Comparison of ENCODE assay signal across 10 mouse cellular contexts in the genomic region with DNA sequence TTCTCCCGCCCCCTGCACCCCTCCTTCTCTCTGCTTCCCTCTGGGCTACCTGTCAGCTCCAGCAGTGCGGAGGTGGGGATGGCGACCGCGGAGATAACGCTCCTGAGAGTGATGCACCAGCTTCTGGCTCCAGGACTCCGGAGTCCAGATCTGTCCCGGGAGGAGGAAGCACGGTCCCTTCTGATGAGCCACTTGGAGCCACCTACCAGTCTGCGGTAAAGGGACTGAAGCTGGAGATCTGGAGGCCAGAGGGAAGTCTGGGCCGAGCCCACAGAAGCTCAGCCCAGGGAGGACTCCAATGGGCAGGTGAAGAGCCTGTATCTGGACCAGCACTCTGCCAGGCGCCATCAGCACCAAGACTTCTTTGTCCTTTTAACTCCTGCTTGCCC. TPM values are rescaled to one million over a fixed set of nuclear protein-coding genes. Genes with fewer than 3 reads are reported as not detected.
DNase-seq lines count a peak whose midpoint lies in the region; ATAC-seq and TF ChIP-seq lines count a peak whose summit lies in the region.
"Had no signal": no experiment of that assay in that cellular context is flagged by ENCODE, and none has a peak within 500 bp of the region (broad histone marks: within the 10 kb centered on the region; RNA-seq: fewer than 3 reads in every experiment).

Gene Ecel1, minus strand, starts transcription at position 323 of the 389 bp plus-strand sequence.

- H3K4me3 ChIP-seq in kidney, embryonic 16.5 days (ENCODE audit: low read length) = peak within 1 kb of the TSS; percentile 45
- peak within 1 kb of the TSS; percentile 56 for H3K4me3 ChIP-seq in hindbrain, embryonic 10.5 days
- H3K4me3 ChIP-seq in midbrain, embryonic 13.5 days (replicated peaks) = peak within 1 kb of the TSS; percentile 45
- H3K4me3 ChIP-seq: megakaryocyte, embryonic 14.5 days had no signal

- DNase-seq in kidney, postnatal 14 days = no peak
- no peak for DNase-seq in brain, embryonic 14.5 days (ENCODE audit: low read depth)
- peak; percentile 23 for DNase-seq in hindbrain, embryonic 10.5 days (ENCODE audit: low spot score)
- DNase-seq in Muller cell, postnatal 12 days (ENCODE audit: inconsistent ontology term) = no peak
- DNase-seq in layer of hippocampus, adult 11-12 months (ENCODE audit: low spot score) = no peak
- DNase-seq: kidney, adult 11 months had no signal

- TF ChIP-seq POLR2A in brain, embryonic 14.5 days (IDR thresholded peaks at IDR 0.05; ENCODE audit: borderline replicate concordance, extremely low read depth, insufficient read depth, insufficient read length, poor library complexity, severe bottlenecking) = no peak

- H3K9ac ChIP-seq in kidney, embryonic 16.5 days (replicated peaks; ENCODE audit: low read length) = no peak within 1 kb of the TSS; the same call in 1 of the 2 replicates
- H3K9ac ChIP-seq in midbrain, embryonic 13.5 days (replicated peaks) = peak within 1 kb of the TSS; percentile 66

- H3K27me3 ChIP-seq in kidney, embryonic 16.5 days (ENCODE audit: insufficient read depth, low read length) = peaks cover 87% of the 10 kb centered on the region
- peaks cover 97% of the 10 kb centered on the region for H3K27me3 ChIP-seq in hindbrain, embryonic 10.5 days (ENCODE audit: insufficient read depth, poor library complexity, severe bottlenecking)
- H3K27me3 ChIP-seq in midbrain, embryonic 13.5 days = peaks cover 83% of the 10 kb centered on the region

- peaks cover 21% of the 10 kb centered on the region for H3K4me1 ChIP-seq in kidney, embryonic 16.5 days (ENCODE audit: insufficient read depth, low read length)
- peaks cover 42% of the 10 kb centered on the region for H3K4me1 ChIP-seq in hindbrain, embryonic 10.5 days (replicated peaks)
- H3K4me1 ChIP-seq in midbrain, embryonic 13.5 days (replicated peaks) = peaks cover 28% of the 10 kb centered on the region

- ATAC-seq in kidney, embryonic 16.5 days (ENCODE audit: low FRiP score, low TSS enrichment) = no peak
- peak; percentile 10; the same call in 1 of the 2 replicates for ATAC-seq in midbrain, embryonic 13.5 days
- ATAC-seq in monocyte, adult 5-6 weeks (replicated peaks; ENCODE audit: insufficient number of reproducible peaks, low FRiP score, low TSS enrichment, poor library complexity, severe bottlenecking) = no peak

- WGBS in kidney, embryonic 16.5 days = 1% methylated on average over 11 of the region's 12 CpGs
- WGBS in hindbrain, embryonic 10.5 days = under 1% methylated on average over 12 of the region's 12 CpGs
- 4% methylated on average over 12 of the region's 12 CpGs for WGBS in midbrain, embryonic 13.5 days

- H3K9me3 ChIP-seq in kidney, embryonic 16.5 days (ENCODE audit: low read length) = no peaks in the 10 kb centered on the region
- H3K9me3 ChIP-seq in hindbrain, embryonic 10.5 days = no peaks in the 10 kb centered on the region
- H3K9me3 ChIP-seq in midbrain, embryonic 13.5 days = no peaks in the 10 kb centered on the region
- H3K9me3 ChIP-seq: megakaryocyte, embryonic 14.5 days had no signal

- no peak for TF ChIP-seq CTCF in brain, embryonic 14.5 days (IDR thresholded peaks at IDR 0.05; ENCODE audit: borderline replicate concordance, extremely low read depth, insufficient read depth, insufficient read length)

- peak within 1 kb of the TSS; percentile 62 for H3K4me2 ChIP-seq in kidney, embryonic 16.5 days (replicated peaks; ENCODE audit: low read depth, low read length)
- peak within 1 kb of the TSS; percentile 66 for H3K4me2 ChIP-seq in midbrain, embryonic 13.5 days (replicated peaks)

- no peak within 1 kb of the TSS for H3K27ac ChIP-seq in kidney, embryonic 16.5 days (ENCODE audit: low read length)
- H3K27ac ChIP-seq in hindbrain, embryonic 10.5 days = peak within 1 kb of the TSS; percentile 77
- H3K27ac ChIP-seq in midbrain, embryonic 13.5 days = no peak within 1 kb of the TSS

- no peaks in the 10 kb centered on the region for H3K36me3 ChIP-seq in kidney, embryonic 16.5 days (ENCODE audit: insufficient read depth, low read length)
- H3K36me3 ChIP-seq in hindbrain, embryonic 10.5 days = no peaks in the 10 kb centered on the region
- H3K36me3 ChIP-seq in midbrain, embryonic 13.5 days = no peaks in the 10 kb centered on the region

RNA-seq across cellular contexts. Expression of gene Ecel1, which starts in this region (rescaled TPM):
- 0.94 and 1.1 TPM in 2 replicates for polyA plus RNA-seq in kidney, embryonic 16.5 days (2015; fragmentation: Nextera tagmentation; extraction: Ambion mirVana)
- polyA plus RNA-seq in brain, embryonic 14.5 days (2012; rRNA removed) = 49.0 and 57.3 TPM in 2 replicates
- 5.4 and 21.9 TPM in 2 replicates for polyA plus RNA-seq in hindbrain, embryonic 10.5 days (2016; fragmentation: Nextera tagmentation; extraction: Ambion mirVana)
- 12.8 and 15.0 TPM in 2 replicates for polyA plus RNA-seq in midbrain, embryonic 13.5 days (2015; fragmentation: Nextera tagmentation; extraction: Ambion mirVana)
- not detected in 3 replicates for total RNA-seq in monocyte, adult 5-6 weeks (2017)
